Mouse (Mus musculus) liver, adult 2 months (tissue): ENCODE data around the gene Mettl24. TPM values are rescaled to one million over a fixed set of nuclear protein-coding genes. Genes with fewer than 3 reads are reported as not detected.

ENCODE experiments used
- DNase-seq: peaks from one replicate; pipeline ENCODE4 v3.0.0-alpha.2; 2011; ENCODE audit warnings: low read depth, low spot score; ENCODE audit errors: extremely low read depth
- H3K27ac ChIP-seq: fragments of 200-500 bp; replicated peaks from 2 replicates; pipeline ENCODE4 v1.5.1; 2012; ENCODE audit warnings: low read depth, mild to moderate bottlenecking, control low read depth, inconsistent platforms, low read length; ENCODE audit not compliant: insufficient read depth
- H3K27me3 ChIP-seq: fragments of 200-500 bp; 2 replicates; pipeline ENCODE4 v1.6.1; 2012; ENCODE audit warnings: mild to moderate bottlenecking, moderate library complexity, low read length, inconsistent platforms; ENCODE audit not compliant: control insufficient read depth, insufficient read depth
- H3K36me3 ChIP-seq: fragments of 200-500 bp; 2 replicates; pipeline ENCODE4 v1.6.1; 2012; ENCODE audit warnings: low read length, inconsistent platforms; ENCODE audit not compliant: control insufficient read depth, insufficient read depth
- H3K4me1 ChIP-seq: fragments of 200-500 bp; 2 replicates; pipeline ENCODE4 v1.6.1; 2011; ENCODE audit warnings: low read length; ENCODE audit not compliant: control insufficient read depth, insufficient read depth
- H3K4me3 ChIP-seq: fragments of 200-500 bp; 2 replicates; pipeline ENCODE4 v1.5.1; 2011; ENCODE audit warnings: low read depth, mild to moderate bottlenecking, control low read depth, low read length, moderate library complexity; ENCODE audit not compliant: insufficient read depth
- H3K79me2 ChIP-seq: fragments of 200-500 bp; 2 replicates; pipeline ENCODE4 v1.6.1; 2012; ENCODE audit warnings: inconsistent platforms, mild to moderate bottlenecking, low read length, moderate library complexity; ENCODE audit not compliant: control insufficient read depth, insufficient read depth
- H3K9ac ChIP-seq: fragments of 200-500 bp; 2 replicates; pipeline ENCODE4 v1.6.1; 2012; ENCODE audit warnings: low read depth, mild to moderate bottlenecking, control low read depth, inconsistent platforms, low read length
- CTCF ChIP-seq: fragments of 200-500 bp; IDR thresholded peaks from 2 replicates; pipeline ENCODE4 v1.5.1; 2011; ENCODE audit warnings: low read depth, low read length, control low read depth
- POLR2A ChIP-seq: fragments of 200-500 bp; IDR thresholded peaks from 2 replicates; pipeline ENCODE4 v1.6.1; 2011; ENCODE audit warnings: low read length, control low read depth; ENCODE audit not compliant: insufficient read depth; ENCODE audit errors: extremely low read depth
- WGBS: fragments of 180-500 bp; shearing (Covaris S2); methylation state at CpG from one replicate; pipeline ENCODE4 v1.1.7; 2018; 5-methylcytosine and 5-hydroxymethylcytosine counted together
- polyA plus RNA-seq: library from polyadenylated mRNA; depleted of rRNA; stranded (reverse); fragments of >200 nt; gene quantifications from 2 replicates; pipeline ENCODE4 v1.2.3, GENCODE M21; 2012
- total RNA-seq: library from RNA; depleted of rRNA; stranded (reverse); fragments of >200 nt; gene quantifications from 2 replicates; pipeline ENCODE4 v1.2.3, GENCODE M21; 2014

Gene Mettl24
- total and polyA plus RNA-seq, 2 experiments: 0.09 TPM; not detected in 1

- no peak for TF ChIP-seq POLR2A
- no peak for TF ChIP-seq CTCF
- DNase-seq: no peak
- Histone ChIP-seq H3K4me3 (no peak overlapping the region), H3K27me3 (peaks cover 8% of the 10 kb centered on the region; the same call in 1 of the 2 replicates), H3K79me2 (no peaks in the 10 kb centered on the region), H3K36me3 (no peaks in the 10 kb centered on the region), H3K27ac (no peak overlapping the region), H3K9ac (no peak overlapping the region), H3K4me1 (no peaks in the 10 kb centered on the region)
- WGBS: 45% methylated on average over 8 of the region's 8 CpGs
Observed at GRCm38 (mm10) chr10:40685641-40686040, 2.6 kb downstream of the Mettl24 start.

- DNase-seq: no peak
- Histone ChIP-seq H3K36me3 (no peaks in the 10 kb centered on the region), H3K4me1 (no peaks in the 10 kb centered on the region), H3K27me3 (peaks cover 8% of the 10 kb centered on the region; the same call in 1 of the 2 replicates), H3K79me2 (no peaks in the 10 kb centered on the region), H3K4me3 (no peak overlapping the region), H3K27ac (no peak overlapping the region), H3K9ac (no peak overlapping the region)
- 90% methylated on average over 4 of the region's 4 CpGs for WGBS
- TF ChIP-seq CTCF: no peak
Observed at GRCm38 (mm10) chr10:40686976-40687375, 3.9 kb downstream of the Mettl24 start.

- peaks cover 8% of the 10 kb centered on the region; the same call in 1 of the 2 replicates for H3K27me3 ChIP-seq
- no peaks in the 10 kb centered on the region for H3K79me2 ChIP-seq
- H3K4me3 ChIP-seq: no peak overlapping the region
- H3K36me3 ChIP-seq: no peaks in the 10 kb centered on the region
- no peak overlapping the region for H3K9ac ChIP-seq
- no peak for DNase-seq
- 73% methylated on average over 2 of the region's 2 CpGs for WGBS
- no peaks in the 10 kb centered on the region for H3K4me1 ChIP-seq
- TF ChIP-seq POLR2A (no peak), CTCF (no peak)
- H3K27ac ChIP-seq: no peak overlapping the region
Observed at GRCm38 (mm10) chr10:40687407-40687806, 4.3 kb downstream of the Mettl24 start.

GRCm38 (mm10) chr10:40688266-40688665, 5.2 kb downstream of the Mettl24 start:
- Histone ChIP-seq H3K79me2 (no peaks in the 10 kb centered on the region), H3K27ac (no peak overlapping the region), H3K9ac (no peak overlapping the region), H3K4me3 (no peak overlapping the region), H3K36me3 (no peaks in the 10 kb centered on the region), H3K27me3 (peaks cover 5% of the 10 kb centered on the region; the same call in 1 of the 2 replicates), H3K4me1 (no peaks in the 10 kb centered on the region)
- no peak for DNase-seq
- WGBS: 79% methylated on average over 6 of the region's 6 CpGs
- TF ChIP-seq CTCF: no peak
- TF ChIP-seq POLR2A: no peak

- H3K4me3 ChIP-seq: no peak overlapping the region
- H3K9ac ChIP-seq: no peak overlapping the region
- H3K27me3 ChIP-seq: peaks cover under 1% of the 10 kb centered on the region; the same call in 1 of the 2 replicates
- H3K36me3 ChIP-seq: no peaks in the 10 kb centered on the region
- WGBS: 33% methylated on average over 1 of the region's 1 CpGs
- H3K4me1 ChIP-seq: no peaks in the 10 kb centered on the region
- H3K27ac ChIP-seq: no peak overlapping the region
- TF ChIP-seq POLR2A (no peak), CTCF (no peak)
- DNase-seq: no peak
- H3K79me2 ChIP-seq: no peaks in the 10 kb centered on the region
Observed at GRCm38 (mm10) chr10:40688873-40689272, 5.8 kb downstream of the Mettl24 start.

GRCm38 (mm10) chr10:40698652-40699051, 15.6 kb downstream of the Mettl24 start:
- WGBS: 76% methylated on average over 4 of the region's 4 CpGs

More at GRCm38 (mm10) chr10:40698652-40699051, 15.6 kb downstream of the Mettl24 start:
- no peaks in the 10 kb centered on the region for H3K4me1 ChIP-seq
- H3K27me3 ChIP-seq: no peaks in the 10 kb centered on the region
- H3K79me2 ChIP-seq: no peaks in the 10 kb centered on the region
- DNase-seq: no peak
- no peak overlapping the region for H3K4me3 ChIP-seq
- no peak overlapping the region for H3K27ac ChIP-seq
- H3K9ac ChIP-seq: no peak overlapping the region
- no peak for TF ChIP-seq POLR2A
- TF ChIP-seq CTCF: no peak
- H3K36me3 ChIP-seq: no peaks in the 10 kb centered on the region
